Mouse (Mus musculus): ENCODE measurements around the gene Aoc3.
"Not testable (repeated sequence)": the region's sequence is repeated elsewhere in the genome, so short reads cannot be mapped to it uniquely, and the experiment has no call there.

Gene Aoc3

GRCm38 (mm10) chr11:101374421-101374938 lies 44.1 kb downstream of the Aoc3 start:
- no peak for DNase-seq

DNA sequence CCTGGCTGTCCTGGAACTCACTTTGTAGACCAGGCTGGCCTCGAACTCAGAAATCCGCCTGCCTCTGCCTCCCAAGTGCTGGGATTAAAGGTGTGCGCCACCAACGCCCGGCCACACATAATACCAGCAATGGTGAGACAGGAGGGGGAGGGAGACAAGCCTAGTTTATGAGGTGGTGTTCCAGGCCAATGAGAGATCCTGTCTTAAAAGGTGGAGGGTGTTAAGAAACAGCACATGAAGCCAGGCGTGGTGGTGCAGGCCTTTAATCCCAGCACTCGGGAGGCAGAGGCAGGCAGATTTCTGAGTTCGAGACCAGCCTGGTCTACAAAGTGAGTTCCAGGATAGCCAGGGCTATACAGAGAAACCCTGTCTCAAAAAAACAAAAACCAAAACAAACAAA lies 47.8 kb downstream of the Aoc3 start:
- DNase-seq: not testable (repeated sequence)

GRCm38 (mm10) chr11:101378926-101379325 lies 48.5 kb downstream of the Aoc3 start:
- DNase-seq: peak in 1 of 2 experiments; percentile 35

- peak in 1 of 2 experiments; percentile 30 for DNase-seq
Measured at GRCm38 (mm10) chr11:101381817-101382216, 51.4 kb downstream of the Aoc3 start.
